Mouse (Mus musculus) small intestine, adult 2 months (tissue): ENCODE measurements around the gene Fam217a.
"Not testable (repeated sequence)": the region's sequence is repeated elsewhere in the genome, so short reads cannot be mapped to it uniquely, and the experiment has no call there.

ENCODE experiments used
- CTCF ChIP-seq: fragments of 200-500 bp; IDR thresholded peaks from 2 replicates; pipeline ENCODE4 v1.5.1; 2012; ENCODE audit warnings: low read depth, mild to moderate bottlenecking, control low read depth, inconsistent platforms, low read length, moderate library complexity, mixed read lengths; ENCODE audit not compliant: insufficient replicate concordance, insufficient read length; ENCODE audit errors: extremely low read depth
- POLR2A ChIP-seq: fragments of 200-500 bp; IDR thresholded peaks from 2 replicates; pipeline ENCODE4 v1.6.1; 2012; ENCODE audit warnings: low read depth, mild to moderate bottlenecking, control low read depth, inconsistent platforms, low read length, moderate library complexity

DNA sequence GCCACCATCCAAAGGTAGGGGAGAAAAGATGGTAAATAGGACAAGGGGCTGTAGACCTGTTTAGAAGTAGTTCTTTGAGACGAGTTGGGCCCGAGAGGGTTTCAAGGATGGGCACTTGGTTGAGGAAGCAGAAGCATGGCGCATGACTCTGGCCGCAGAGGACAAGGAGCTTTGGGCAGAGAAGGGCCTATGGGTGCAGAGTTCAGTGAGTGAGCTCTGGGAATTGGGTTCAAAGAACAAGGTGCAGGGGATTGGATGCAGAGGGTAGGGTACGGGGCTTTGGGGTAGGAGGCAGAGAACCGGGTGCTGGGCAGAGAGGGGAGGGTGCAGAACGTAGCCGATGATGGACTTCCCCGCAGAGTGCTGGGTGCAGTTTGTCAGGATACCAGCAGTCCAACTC, 41.5 kb upstream of the Fam217a start:
- not testable (repeated sequence) for TF ChIP-seq CTCF, POLR2A
